Mouse (Mus musculus) CH12.LX (cell line): ENCODE measurements around the gene Olfr904.

Experiments used
- CTCF ChIP-seq, 2 experiments: IDR thresholded peaks in 1 of 2; conservative IDR thresholded peaks in 1 of 2; 2 replicates each; pipeline ENCODE4 v1.5.1; 2011 to 2012; ENCODE audit warnings: low read depth in 2 of 2, low read length in 2 of 2, improper control_type of control experiment in 1 of 2, inconsistent platforms in 1 of 2, mild to moderate bottlenecking in 1 of 2, moderate library complexity in 1 of 2
- MAX ChIP-seq: IDR thresholded peaks from 2 replicates; pipeline ENCODE4 v1.6.1; 2011; ENCODE audit warnings: low read length, improper control_type of control experiment

DNA sequence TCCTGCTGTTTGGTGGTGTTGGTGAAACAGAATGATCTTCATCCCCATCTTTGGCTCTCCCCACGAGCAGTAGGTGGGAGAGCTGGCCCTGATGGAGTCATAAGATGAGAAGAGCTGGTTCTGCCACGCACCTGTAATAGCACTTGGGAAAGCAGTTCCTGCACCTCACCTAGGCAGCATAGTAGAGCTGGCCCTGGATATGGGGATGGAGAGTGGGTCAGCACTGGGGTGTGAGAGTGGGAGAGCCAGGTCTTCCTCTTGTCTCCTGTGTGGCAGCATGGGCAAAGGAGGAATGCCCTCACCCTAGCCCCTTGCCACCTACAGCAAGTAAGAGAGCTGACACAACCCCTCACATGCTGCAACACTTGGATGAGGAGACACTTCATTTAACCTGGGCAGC is 49.4 kb downstream of the Olfr904 start:
- TF ChIP-seq MAX (no peak), CTCF (conservative IDR thresholded peaks at IDR 0.05 in 1 of 2, IDR thresholded peaks at IDR 0.05 in 1 of 2; ENCODE audit: low read depth in 2 of 2, low read length in 2 of 2) (no peak)
